Mouse (Mus musculus) liver, adult 2 months (tissue): ENCODE data around the gene Yars. TPM values are rescaled to one million over a fixed set of nuclear protein-coding genes. Genes with fewer than 3 reads are reported as not detected.
A peak's percentile ranks its signal among the peaks of the same experiment; 100 is the strongest.

Experiments used
- DNase-seq: peaks from one replicate; pipeline ENCODE4 v3.0.0-alpha.2; 2011; ENCODE audit warnings: low read depth, low spot score; ENCODE audit errors: extremely low read depth
- H3K27ac ChIP-seq: fragments of 200-500 bp; replicated peaks from 2 replicates; pipeline ENCODE4 v1.5.1; 2012; ENCODE audit warnings: low read depth, mild to moderate bottlenecking, control low read depth, inconsistent platforms, low read length; ENCODE audit not compliant: insufficient read depth
- H3K27me3 ChIP-seq: fragments of 200-500 bp; 2 replicates; pipeline ENCODE4 v1.6.1; 2012; ENCODE audit warnings: mild to moderate bottlenecking, moderate library complexity, low read length, inconsistent platforms; ENCODE audit not compliant: control insufficient read depth, insufficient read depth
- H3K36me3 ChIP-seq: fragments of 200-500 bp; 2 replicates; pipeline ENCODE4 v1.6.1; 2012; ENCODE audit warnings: low read length, inconsistent platforms; ENCODE audit not compliant: control insufficient read depth, insufficient read depth
- H3K4me1 ChIP-seq: fragments of 200-500 bp; 2 replicates; pipeline ENCODE4 v1.6.1; 2011; ENCODE audit warnings: low read length; ENCODE audit not compliant: control insufficient read depth, insufficient read depth
- H3K4me3 ChIP-seq: fragments of 200-500 bp; 2 replicates; pipeline ENCODE4 v1.5.1; 2011; ENCODE audit warnings: low read depth, mild to moderate bottlenecking, control low read depth, low read length, moderate library complexity; ENCODE audit not compliant: insufficient read depth
- H3K79me2 ChIP-seq: fragments of 200-500 bp; 2 replicates; pipeline ENCODE4 v1.6.1; 2012; ENCODE audit warnings: inconsistent platforms, mild to moderate bottlenecking, low read length, moderate library complexity; ENCODE audit not compliant: control insufficient read depth, insufficient read depth
- H3K9ac ChIP-seq: fragments of 200-500 bp; 2 replicates; pipeline ENCODE4 v1.6.1; 2012; ENCODE audit warnings: low read depth, mild to moderate bottlenecking, control low read depth, inconsistent platforms, low read length
- CTCF ChIP-seq: fragments of 200-500 bp; IDR thresholded peaks from 2 replicates; pipeline ENCODE4 v1.5.1; 2011; ENCODE audit warnings: low read depth, low read length, control low read depth
- POLR2A ChIP-seq: fragments of 200-500 bp; IDR thresholded peaks from 2 replicates; pipeline ENCODE4 v1.6.1; 2011; ENCODE audit warnings: low read length, control low read depth; ENCODE audit not compliant: insufficient read depth; ENCODE audit errors: extremely low read depth
- WGBS: fragments of 180-500 bp; shearing (Covaris S2); methylation state at CpG from one replicate; pipeline ENCODE4 v1.1.7; 2018; 5-methylcytosine and 5-hydroxymethylcytosine counted together
- polyA plus RNA-seq: library from polyadenylated mRNA; depleted of rRNA; stranded (reverse); fragments of >200 nt; gene quantifications from 2 replicates; pipeline ENCODE4 v1.2.3, GENCODE M21; 2012
- total RNA-seq: library from RNA; depleted of rRNA; stranded (reverse); fragments of >200 nt; gene quantifications from 2 replicates; pipeline ENCODE4 v1.2.3, GENCODE M21; 2014

Gene Yars
- total and polyA plus RNA-seq, 2 experiments: 15.3 to 18.5 TPM

DNA sequence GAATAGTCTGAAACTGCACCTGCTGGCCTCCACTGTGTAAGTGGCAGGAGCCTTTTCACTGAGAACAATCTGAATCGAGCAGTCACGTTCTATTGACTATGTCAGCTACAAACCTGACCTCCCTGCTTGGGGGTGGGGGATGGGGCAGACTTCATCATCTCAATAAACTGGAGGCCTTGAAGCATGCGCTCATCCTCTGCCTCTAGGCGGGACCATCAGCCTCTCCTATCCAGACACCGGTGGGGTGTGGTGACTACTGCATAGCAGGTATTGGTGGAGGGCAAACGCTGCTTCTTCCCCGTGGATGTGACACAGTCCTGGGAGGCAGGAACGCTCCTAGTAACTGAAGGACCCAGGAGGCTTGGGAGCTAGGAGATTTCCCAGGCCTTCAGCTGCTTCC, 41.4 kb downstream of the Yars start:
- no peak for TF ChIP-seq CTCF
- no peak for TF ChIP-seq POLR2A
- Histone ChIP-seq H3K27ac (no peak overlapping the region), H3K79me2 (peaks cover 52% of the 10 kb centered on the region), H3K4me1 (peaks cover 16% of the 10 kb centered on the region), H3K4me3 (no peak overlapping the region), H3K27me3 (no peaks in the 10 kb centered on the region), H3K36me3 (no peaks in the 10 kb centered on the region), H3K9ac (no peak overlapping the region)
- 65% methylated on average over 8 of the region's 8 CpGs for WGBS
- DNase-seq: no peak

DNA sequence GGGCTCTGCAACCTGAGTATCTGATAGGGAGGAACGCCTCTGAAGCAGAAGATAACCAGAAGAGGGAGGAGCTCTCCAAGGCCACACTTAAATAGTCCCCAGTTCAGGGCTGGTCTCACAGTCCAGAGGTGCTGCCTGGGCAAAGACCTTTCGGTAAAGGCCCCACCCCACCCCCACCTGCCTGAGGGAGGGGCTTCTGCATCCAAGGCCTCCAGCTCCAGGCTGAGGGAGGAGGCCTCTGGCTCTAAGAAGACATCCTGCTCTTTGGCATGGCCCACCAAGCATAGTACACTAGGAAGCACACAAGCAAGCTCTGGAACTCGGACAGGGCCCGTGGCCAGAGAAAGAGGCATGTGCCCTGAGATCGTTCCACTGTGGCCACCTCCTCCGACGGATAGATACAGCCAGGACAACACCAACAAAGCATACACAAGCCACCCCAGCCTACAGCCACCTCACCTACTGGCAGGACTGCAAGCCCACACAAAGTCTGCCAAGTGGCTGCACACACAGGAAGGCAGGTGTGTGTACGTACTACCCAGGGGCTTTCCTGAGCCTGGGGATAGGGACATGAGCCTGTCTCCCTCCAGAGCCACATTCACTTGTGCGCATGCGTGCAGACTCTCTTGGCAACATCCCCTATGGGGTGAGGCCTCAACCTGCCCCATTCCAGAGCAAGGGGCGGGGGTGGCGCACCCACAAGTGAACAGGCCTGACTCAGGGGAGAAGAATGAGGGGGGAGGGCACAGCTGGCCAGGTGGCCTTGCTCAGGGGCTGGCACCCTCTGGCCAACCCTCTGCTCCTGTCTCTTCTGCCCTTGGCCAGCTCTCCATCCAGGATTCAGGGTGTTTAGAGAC, 42.3 kb downstream of the Yars start:
- 0 out of 2 replicates have a peak overlapping the region, but pooled peaks have one; percentile 2 for H3K27ac ChIP-seq
- peaks cover 16% of the 10 kb centered on the region for H3K4me1 ChIP-seq
- WGBS: 31% methylated on average over 12 of the region's 12 CpGs
- H3K27me3 ChIP-seq: no peaks in the 10 kb centered on the region
- H3K79me2 ChIP-seq: peaks cover 58% of the 10 kb centered on the region
- no peak overlapping the region for H3K4me3 ChIP-seq
- no peak overlapping the region for H3K9ac ChIP-seq
- no peaks in the 10 kb centered on the region for H3K36me3 ChIP-seq
- TF ChIP-seq POLR2A (no peak), CTCF (no peak)
- peak; percentile 68 for DNase-seq

DNA sequence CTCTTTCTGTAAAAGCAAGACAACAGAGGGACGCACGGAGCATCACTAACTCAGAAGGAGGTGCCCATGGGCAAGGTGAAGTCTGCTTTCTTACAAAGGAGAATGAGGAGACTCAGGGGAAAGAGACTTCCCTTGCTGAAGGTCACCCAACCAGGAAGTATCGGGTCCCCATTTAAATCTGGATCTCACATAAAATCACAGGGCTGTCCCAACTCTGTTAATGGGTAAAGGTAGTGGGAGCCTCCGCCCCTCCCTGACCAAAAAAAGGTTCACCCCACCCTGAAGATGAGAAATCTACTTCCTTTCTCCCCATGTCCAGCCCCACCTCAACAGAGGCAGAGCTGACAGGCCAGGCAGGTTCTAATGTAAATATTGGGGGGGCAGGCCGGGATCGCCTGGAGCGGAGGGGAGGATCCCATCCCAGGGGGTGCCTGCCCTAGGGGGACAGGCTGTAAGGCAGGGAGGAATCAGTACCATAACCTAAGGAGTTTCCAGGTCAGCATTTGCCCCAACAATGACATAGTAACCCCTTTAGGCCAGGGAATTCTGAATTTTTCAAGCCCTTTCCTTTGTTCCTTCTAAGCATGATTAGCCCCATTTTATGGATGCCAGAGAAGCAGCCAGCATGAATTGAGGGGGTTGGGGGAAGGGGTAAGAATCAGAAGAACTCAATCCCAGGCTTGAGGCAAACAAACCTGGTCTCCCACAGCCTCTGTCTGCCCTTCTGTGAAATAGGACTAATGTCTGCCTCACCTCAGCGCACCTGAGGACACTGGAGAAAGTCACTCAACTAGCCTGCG, 43.2 kb downstream of the Yars start:
- H3K79me2 ChIP-seq: peaks cover 60% of the 10 kb centered on the region
- no peaks in the 10 kb centered on the region for H3K27me3 ChIP-seq
- H3K9ac ChIP-seq: no peak overlapping the region
- no peak for DNase-seq
- no peak overlapping the region for H3K4me3 ChIP-seq
- no peak overlapping the region for H3K27ac ChIP-seq
- no peaks in the 10 kb centered on the region for H3K36me3 ChIP-seq
- 83% methylated on average over 9 of the region's 9 CpGs for WGBS
- H3K4me1 ChIP-seq: peaks cover 16% of the 10 kb centered on the region
- TF ChIP-seq POLR2A (no peak), CTCF (no peak)

DNA sequence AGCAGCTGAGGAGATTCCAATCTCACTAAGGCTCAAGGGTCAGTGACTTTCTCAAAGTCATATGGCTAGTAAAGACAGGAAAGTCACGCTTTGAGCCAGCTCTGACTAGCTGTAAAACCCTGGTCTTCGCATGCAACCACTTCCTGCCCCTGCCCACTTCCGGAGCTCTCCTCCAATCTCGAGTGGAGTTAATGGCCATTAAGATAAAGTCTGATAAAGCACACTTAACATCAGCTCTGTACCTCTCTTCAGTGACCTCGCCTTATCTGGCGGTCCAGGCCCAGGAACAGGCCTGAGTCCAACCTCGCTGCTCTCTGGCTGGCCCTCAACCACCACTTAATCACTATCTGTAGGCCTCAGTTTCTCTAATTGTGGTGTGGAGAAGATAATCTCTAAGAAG, 44.9 kb downstream of the Yars start:
- TF ChIP-seq CTCF (no peak), POLR2A (no peak)
- DNase-seq: no peak
- no peak overlapping the region for H3K4me3 ChIP-seq
- H3K27me3 ChIP-seq: no peaks in the 10 kb centered on the region
- peaks cover 66% of the 10 kb centered on the region for H3K79me2 ChIP-seq
- WGBS: 39% methylated on average over 7 of the region's 7 CpGs
- no peak overlapping the region for H3K27ac ChIP-seq
- H3K4me1 ChIP-seq: peaks cover 15% of the 10 kb centered on the region
- H3K9ac ChIP-seq: no peak overlapping the region
- no peaks in the 10 kb centered on the region for H3K36me3 ChIP-seq

DNA sequence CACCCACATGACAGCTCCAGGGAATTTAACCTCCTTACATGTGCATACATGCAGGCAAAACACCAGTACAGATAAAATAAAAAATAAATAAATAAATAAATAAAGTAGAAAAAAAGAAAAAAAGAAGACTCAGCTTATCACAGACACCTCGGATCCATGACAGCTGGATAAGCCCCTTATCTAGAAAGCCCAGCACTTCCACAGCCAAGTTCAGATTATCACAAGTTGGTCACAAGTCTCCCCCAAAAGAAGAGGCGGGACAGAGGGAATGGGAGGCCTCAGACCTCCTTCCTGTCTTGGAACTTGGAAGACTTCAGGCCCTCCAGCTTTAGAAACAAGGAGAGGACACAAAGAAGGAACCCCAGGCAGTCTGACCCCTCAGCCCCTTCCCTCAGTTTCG, 45.6 kb downstream of the Yars start:
- no peak for TF ChIP-seq POLR2A
- H3K36me3 ChIP-seq: peaks cover under 1% of the 10 kb centered on the region; the same call in 1 of the 2 replicates
- H3K4me3 ChIP-seq: no peak overlapping the region
- no peaks in the 10 kb centered on the region for H3K27me3 ChIP-seq
- H3K27ac ChIP-seq: no peak overlapping the region
- no peak overlapping the region for H3K9ac ChIP-seq
- WGBS: 76% methylated on average over 3 of the region's 3 CpGs
- peaks cover 15% of the 10 kb centered on the region for H3K4me1 ChIP-seq
- DNase-seq: no peak
- H3K79me2 ChIP-seq: peaks cover 69% of the 10 kb centered on the region
